Mouse (Mus musculus) liver, embryonic 12.5 days (tissue): ENCODE measurements around the gene Lce1d. TPM values are rescaled to one million over a fixed set of nuclear protein-coding genes. Genes with fewer than 3 reads are reported as not detected.
"Not testable (repeated sequence)": the region's sequence is repeated elsewhere in the genome, so short reads cannot be mapped to it uniquely, and the experiment has no call there.

Source experiments
- ATAC-seq: fragments of 200-750 bp; cut with Nextera tagmentation; 2 replicates; pipeline ENCODE4 v1.8.0; 2017; ENCODE audit warnings: moderate number of reproducible peaks, mild to moderate bottlenecking, moderate library complexity
- H3K27ac ChIP-seq: fragments of 300-500 bp; sonication (generic); 2 replicates; pipeline ENCODE4 v1.5.1; 2016; ENCODE audit warnings: mild to moderate bottlenecking
- H3K27me3 ChIP-seq: fragments of 300-500 bp; sonication (generic); replicated peaks from 2 replicates; pipeline ENCODE4 v1.6.1; 2016; ENCODE audit warnings: mild to moderate bottlenecking, moderate library complexity
- H3K36me3 ChIP-seq: fragments of 300-500 bp; sonication (generic); 2 replicates; pipeline ENCODE4 v1.6.1; 2016; ENCODE audit warnings: mild to moderate bottlenecking, moderate library complexity
- H3K4me1 ChIP-seq: fragments of 300-500 bp; sonication (generic); 2 replicates; pipeline ENCODE4 v1.6.1; 2016
- H3K4me2 ChIP-seq: fragments of 300-500 bp; sonication (generic); 2 replicates; pipeline ENCODE4 v1.6.1; 2016; ENCODE audit warnings: mild to moderate bottlenecking, moderate library complexity
- H3K4me3 ChIP-seq: fragments of 300-500 bp; sonication (generic); 2 replicates; pipeline ENCODE4 v1.5.1; 2016; ENCODE audit warnings: mild to moderate bottlenecking, moderate library complexity
- H3K9ac ChIP-seq: fragments of 300-500 bp; sonication (generic); 2 replicates; pipeline ENCODE4 v1.6.1; 2016; ENCODE audit warnings: mild to moderate bottlenecking, moderate library complexity
- H3K9me3 ChIP-seq: fragments of 300-500 bp; sonication (generic); replicated peaks from 2 replicates; pipeline ENCODE4 v1.6.1; 2016; ENCODE audit warnings: mild to moderate bottlenecking, moderate library complexity
- WGBS: fragments of 180-500 bp; shearing (Covaris S2); methylation state at CpG from one replicate; pipeline ENCODE4 v1.1.7; 2016; ENCODE audit not compliant: insufficient replicate concordance; 5-methylcytosine and 5-hydroxymethylcytosine counted together
- polyA plus RNA-seq: library from polyadenylated mRNA; unstranded; fragments of >200 nt; fragmentation: Nextera tagmentation; extraction: Ambion mirVana; gene quantifications from 2 replicates; pipeline ENCODE4 v1.2.1, GENCODE M21; 2016

Gene Lce1d
- not detected in 2 replicates for polyA plus RNA-seq

DNA sequence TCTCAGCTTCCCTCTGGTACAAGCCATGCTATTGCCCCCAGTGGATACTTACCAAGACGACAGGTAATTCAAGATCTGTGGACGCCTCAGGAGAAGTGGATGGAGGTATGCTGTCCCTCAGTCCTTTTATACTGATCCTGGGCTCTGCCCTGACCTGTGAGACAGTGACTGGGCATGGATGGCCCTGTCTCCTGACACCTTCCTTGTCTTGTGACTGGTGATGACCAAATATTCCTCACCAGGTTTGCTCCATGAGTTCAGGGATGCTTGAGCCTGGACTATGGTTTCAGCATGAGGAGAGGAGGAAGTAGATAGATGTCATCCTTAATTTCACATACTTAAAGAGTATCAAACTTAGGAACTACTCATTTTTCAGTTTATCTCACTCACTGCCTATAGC, at the start of gene Lce1d:
Lce1d (minus strand) TSS at position 101 of the 400 bp plus-strand sequence.
- ATAC-seq, result no peak
- H3K27ac ChIP-seq, result no peak within 1 kb of the TSS
- H3K9me3 ChIP-seq, result no peaks in the 10 kb centered on the region
- 42% methylated on average over 2 of the region's 2 CpGs for WGBS
- no peaks in the 10 kb centered on the region for H3K27me3 ChIP-seq
- no peak within 1 kb of the TSS for H3K4me2 ChIP-seq
- H3K9ac ChIP-seq, result no peak within 1 kb of the TSS
- H3K4me1 ChIP-seq, result no peaks in the 10 kb centered on the region
- H3K36me3 ChIP-seq, result no peaks in the 10 kb centered on the region
- H3K4me3 ChIP-seq, result no peak within 1 kb of the TSS

DNA sequence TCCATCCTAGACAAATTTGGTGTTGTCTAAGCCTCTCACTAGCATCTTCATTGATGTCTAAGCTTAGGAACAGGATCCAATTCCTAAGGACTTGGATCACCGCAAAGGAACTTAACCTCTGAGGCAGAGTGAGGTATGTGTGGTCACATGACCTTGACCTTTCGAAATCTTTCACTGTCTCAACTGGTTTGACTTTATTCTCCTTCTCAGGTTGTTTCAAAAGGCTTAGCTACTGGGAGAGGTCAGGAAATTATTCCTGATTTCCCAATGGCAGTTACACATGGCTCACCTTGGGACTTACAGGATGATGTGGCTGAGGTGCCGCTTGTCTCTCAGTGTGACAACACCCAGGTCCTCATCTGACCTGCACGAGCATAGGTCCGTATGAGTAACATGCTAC, 35.6 kb upstream of the Lce1d start:
- H3K4me1 ChIP-seq, result no peaks in the 10 kb centered on the region
- no peak overlapping the region for H3K4me2 ChIP-seq
- H3K4me3 ChIP-seq, result no peak overlapping the region
- H3K36me3 ChIP-seq, result no peaks in the 10 kb centered on the region
- H3K27me3 ChIP-seq, result no peaks in the 10 kb centered on the region
- 75% methylated on average over 5 of the region's 5 CpGs for WGBS
- no peaks in the 10 kb centered on the region for H3K9me3 ChIP-seq
- H3K27ac ChIP-seq, result no peak overlapping the region
- ATAC-seq, result no peak
- no peak overlapping the region for H3K9ac ChIP-seq

DNA sequence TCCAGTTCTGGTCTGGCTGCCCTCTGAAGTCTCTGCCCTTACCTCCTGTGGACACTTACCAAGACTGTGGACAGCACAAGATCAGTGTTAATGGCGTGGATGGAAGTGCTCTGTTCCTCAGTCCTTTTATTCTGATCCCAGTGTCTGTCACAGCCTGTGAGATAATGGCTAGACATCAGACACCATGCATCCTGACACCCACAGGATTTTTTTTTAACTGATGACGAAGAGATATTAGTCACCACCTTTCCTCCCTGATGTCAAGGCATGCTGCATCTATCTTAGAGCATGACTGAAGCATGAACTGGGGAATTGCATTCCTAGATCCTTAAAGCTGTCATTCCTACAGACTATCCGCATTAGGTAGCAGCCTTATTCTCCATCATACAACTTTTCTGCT, 33.2 kb upstream of the Lce1d start, which contains the start of gene Lce1f:
Lce1f (minus strand) TSS at position 101 of the 400 bp plus-strand sequence.
- H3K4me2 ChIP-seq, result no peak within 1 kb of the TSS
- no peaks in the 10 kb centered on the region for H3K9me3 ChIP-seq
- H3K4me1 ChIP-seq, result no peaks in the 10 kb centered on the region
- no peak for ATAC-seq
- no peak within 1 kb of the TSS for H3K9ac ChIP-seq
- H3K4me3 ChIP-seq, result no peak within 1 kb of the TSS
- no peaks in the 10 kb centered on the region for H3K36me3 ChIP-seq
- 50% methylated on average over 3 of the region's 3 CpGs for WGBS
- no peak within 1 kb of the TSS for H3K27ac ChIP-seq
- H3K27me3 ChIP-seq, result no peaks in the 10 kb centered on the region

- no peaks in the 10 kb centered on the region for H3K9me3 ChIP-seq
- no peak overlapping the region for H3K4me3 ChIP-seq
- ATAC-seq, result no peak
Observed at GRCm38 (mm10) chr3:92715122-92715521, 28.1 kb upstream of the Lce1d start.

GRCm38 (mm10) chr3:92708974-92709373, 22.0 kb upstream of the Lce1d start, which contains the start of gene Lce1e:
Lce1e (minus strand) TSS chr3:92709074.
- no peak for ATAC-seq
- Histone ChIP-seq H3K4me3 (no peak within 1 kb of the TSS), H3K4me2 (no peak within 1 kb of the TSS), H3K27me3 (no peaks in the 10 kb centered on the region), H3K9ac (no peak within 1 kb of the TSS), H3K36me3 (no peaks in the 10 kb centered on the region), H3K27ac (no peak within 1 kb of the TSS), H3K4me1 (no peaks in the 10 kb centered on the region), H3K9me3 (no peaks in the 10 kb centered on the region)
- WGBS, result 54% methylated on average over 2 of the region's 2 CpGs

More at GRCm38 (mm10) chr3:92715122-92715521, 28.1 kb upstream of the Lce1d start:
- no peak overlapping the region for H3K4me2 ChIP-seq
- H3K9ac ChIP-seq, result no peak overlapping the region
- H3K36me3 ChIP-seq, result no peaks in the 10 kb centered on the region
- no peak overlapping the region for H3K27ac ChIP-seq
- H3K4me1 ChIP-seq, result no peaks in the 10 kb centered on the region
- no peaks in the 10 kb centered on the region for H3K27me3 ChIP-seq

DNA sequence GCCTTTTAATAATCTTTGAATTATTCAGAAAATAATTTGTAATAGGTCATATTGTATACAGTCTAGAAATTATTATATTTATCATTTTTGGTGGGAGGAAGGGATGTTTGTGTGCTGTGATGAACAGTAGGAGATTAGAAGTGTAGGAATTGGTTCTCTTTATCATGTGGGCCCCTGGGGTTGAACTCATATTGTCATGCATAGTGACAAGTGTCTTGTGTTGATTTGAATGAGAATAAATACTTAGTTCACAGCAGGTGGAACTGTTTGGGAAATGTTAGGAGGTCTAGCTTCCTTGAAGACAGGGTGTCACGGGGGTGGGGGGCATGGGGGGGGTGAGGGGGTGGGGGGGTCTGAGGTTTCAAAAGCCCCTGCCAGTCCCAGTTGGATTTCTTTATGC, 7.6 kb upstream of the Lce1d start:
- H3K4me3 ChIP-seq, result no peak overlapping the region
- H3K9ac ChIP-seq, result no peak overlapping the region
- no peaks in the 10 kb centered on the region for H3K36me3 ChIP-seq
- no peak overlapping the region for H3K4me2 ChIP-seq
- WGBS, result 17% methylated on average over 1 of the region's 1 CpGs
- H3K4me1 ChIP-seq, result no peaks in the 10 kb centered on the region
- ATAC-seq, result no peak
- H3K27ac ChIP-seq, result no peak overlapping the region
- H3K27me3 ChIP-seq, result no peaks in the 10 kb centered on the region
- H3K9me3 ChIP-seq, result no peaks in the 10 kb centered on the region

GRCm38 (mm10) chr3:92691688-92692087, 4.7 kb upstream of the Lce1d start:
- Histone ChIP-seq H3K27me3 (no peaks in the 10 kb centered on the region), H3K4me3 (no peak overlapping the region), H3K9me3 (no peaks in the 10 kb centered on the region), H3K36me3 (no peaks in the 10 kb centered on the region), H3K4me1 (no peaks in the 10 kb centered on the region), H3K4me2 (no peak overlapping the region), H3K27ac (no peak overlapping the region), H3K9ac (no peak overlapping the region)
- ATAC-seq, result no peak

DNA sequence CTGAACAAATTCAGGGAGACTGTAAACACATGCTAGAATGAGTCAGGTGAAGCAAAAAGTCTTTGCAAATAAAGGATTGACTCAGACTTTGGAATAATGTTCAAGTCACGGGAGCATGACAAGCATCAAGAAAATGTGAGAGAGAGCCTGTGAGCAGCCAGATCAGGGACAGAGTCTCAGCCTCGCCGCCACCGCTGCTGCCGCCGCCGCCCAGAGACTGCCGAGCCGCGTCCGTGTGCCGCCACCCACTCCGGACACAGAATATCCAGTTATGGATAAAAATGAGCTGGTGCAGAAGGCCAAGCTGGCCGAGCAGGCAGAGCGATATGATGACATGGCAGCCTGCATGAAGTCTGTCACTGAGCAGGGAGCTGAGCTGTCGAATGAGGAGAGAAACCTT, 2.1 kb upstream of the Lce1d start:
- not testable (repeated sequence) for H3K36me3 ChIP-seq, H3K27ac ChIP-seq, H3K4me2 ChIP-seq, ATAC-seq, H3K4me3 ChIP-seq, H3K9ac ChIP-seq, H3K4me1 ChIP-seq, H3K27me3 ChIP-seq, H3K9me3 ChIP-seq
- 60% methylated on average over 16 of the region's 16 CpGs for WGBS

DNA sequence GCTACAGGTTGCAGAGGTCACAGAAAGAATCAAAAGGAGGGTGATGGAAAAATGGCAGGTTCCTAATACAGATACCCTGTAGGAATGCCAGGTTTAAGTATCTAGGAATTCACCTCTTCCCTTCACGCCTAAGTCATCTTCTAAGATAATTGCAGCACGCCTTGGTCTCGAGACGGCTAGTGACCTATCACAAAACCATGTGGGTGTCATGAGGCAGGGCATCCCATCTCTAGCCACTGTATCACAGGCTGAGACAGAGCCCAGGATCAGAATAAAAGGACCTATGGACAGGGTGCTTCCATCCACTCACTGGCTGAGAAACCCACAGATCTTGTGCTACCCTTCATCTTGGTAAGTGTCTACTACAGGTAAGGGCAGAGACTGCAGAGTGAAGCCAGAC, 8.1 kb downstream of the Lce1d start, which contains the start of gene Lce1c:
Lce1c (plus strand) TSS at position 301 of the 400 bp plus-strand sequence.
- no peak within 1 kb of the TSS for H3K27ac ChIP-seq
- 76% methylated on average over 4 of the region's 4 CpGs for WGBS
- H3K4me3 ChIP-seq, result no peak within 1 kb of the TSS
- no peak for ATAC-seq
- H3K4me1 ChIP-seq, result no peaks in the 10 kb centered on the region
- H3K9ac ChIP-seq, result no peak within 1 kb of the TSS
- no peaks in the 10 kb centered on the region for H3K36me3 ChIP-seq
- no peaks in the 10 kb centered on the region for H3K9me3 ChIP-seq
- H3K27me3 ChIP-seq, result no peaks in the 10 kb centered on the region
- no peak within 1 kb of the TSS for H3K4me2 ChIP-seq

GRCm38 (mm10) chr3:92670215-92670614, 16.8 kb downstream of the Lce1d start, which contains the start of gene Lce1a2:
Lce1a2 (minus strand) TSS chr3:92670315.
- no peaks in the 10 kb centered on the region for H3K4me1 ChIP-seq
- no peaks in the 10 kb centered on the region for H3K36me3 ChIP-seq
- H3K9me3 ChIP-seq, result no peaks in the 10 kb centered on the region
- ATAC-seq, result no peak
- no peak within 1 kb of the TSS for H3K9ac ChIP-seq
- H3K4me2 ChIP-seq, result no peak within 1 kb of the TSS
- no peak within 1 kb of the TSS for H3K4me3 ChIP-seq
- no peak within 1 kb of the TSS for H3K27ac ChIP-seq
- H3K27me3 ChIP-seq, result no peaks in the 10 kb centered on the region

GRCm38 (mm10) chr3:92656826-92657225, 30.2 kb downstream of the Lce1d start, which contains the start of gene Lce1b:
Lce1b (minus strand) TSS chr3:92656926.
- H3K27me3 ChIP-seq, result no peaks in the 10 kb centered on the region
- no peak within 1 kb of the TSS for H3K4me2 ChIP-seq
- no peak within 1 kb of the TSS for H3K27ac ChIP-seq
- H3K4me3 ChIP-seq, result no peak within 1 kb of the TSS
- no peaks in the 10 kb centered on the region for H3K9me3 ChIP-seq
- no peaks in the 10 kb centered on the region for H3K36me3 ChIP-seq
- no peaks in the 10 kb centered on the region for H3K4me1 ChIP-seq
- no peak for ATAC-seq
- no peak within 1 kb of the TSS for H3K9ac ChIP-seq

- Histone ChIP-seq H3K4me1 (no peaks in the 10 kb centered on the region), H3K27me3 (no peaks in the 10 kb centered on the region), H3K4me3 (no peak within 1 kb of the TSS), H3K36me3 (no peaks in the 10 kb centered on the region), H3K4me2 (no peak within 1 kb of the TSS), H3K9ac (no peak within 1 kb of the TSS), H3K27ac (no peak within 1 kb of the TSS), H3K9me3 (no peaks in the 10 kb centered on the region)
- no peak for ATAC-seq
- 56% methylated on average over 1 of the region's 1 CpGs for WGBS
Observed at GRCm38 (mm10) chr3:92648207-92648606, 38.8 kb downstream of the Lce1d start, which contains the start of gene Lce1a1. Lce1a1 (minus strand) TSS chr3:92648307.

DNA sequence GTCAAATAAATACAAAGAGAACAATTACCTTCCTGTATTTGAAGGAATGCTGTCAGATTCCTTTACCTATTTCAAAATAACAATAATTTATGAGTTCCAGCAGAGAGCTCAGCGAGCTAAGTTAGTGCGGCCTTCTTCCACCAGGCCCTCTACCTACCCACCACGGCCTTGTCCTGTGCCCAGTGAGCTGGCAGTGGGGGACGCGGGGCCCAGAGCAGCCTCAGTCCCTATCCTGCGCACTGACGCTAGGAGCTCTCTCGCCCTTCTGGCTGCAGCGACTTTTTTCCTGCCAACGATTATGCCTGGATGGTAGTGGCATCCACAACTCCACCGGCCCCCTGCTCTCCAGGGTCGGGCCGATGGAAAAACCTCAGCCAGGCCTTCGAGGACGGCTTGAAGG, 47.2 kb downstream of the Lce1d start:
- H3K4me1 ChIP-seq, result no peaks in the 10 kb centered on the region
- H3K27me3 ChIP-seq, result no peaks in the 10 kb centered on the region
- no peak overlapping the region for H3K9ac ChIP-seq
- H3K4me2 ChIP-seq, result no peak overlapping the region
- no peak overlapping the region for H3K27ac ChIP-seq
- no peaks in the 10 kb centered on the region for H3K36me3 ChIP-seq
- 82% methylated on average over 15 of the region's 15 CpGs for WGBS
- H3K4me3 ChIP-seq, result no peak overlapping the region
- ATAC-seq, result no peak
- no peaks in the 10 kb centered on the region for H3K9me3 ChIP-seq
